Mouse (Mus musculus) spleen, adult 18-20 months (tissue): ENCODE measurements around the gene Slc35g3.

Experiments
- DNase-seq, 2 experiments: peaks; one replicate each; pipeline ENCODE4 v3.0.0; 2022; ENCODE audit warnings: mixed read lengths in 2 of 2

Slc35g3 gene

GRCm38 (mm10) chr11:69784793-69785272 is 23.1 kb upstream of the Slc35g3 start:
- no peak for DNase-seq

- no peak for DNase-seq
These were observed 20.1 kb upstream of the Slc35g3 start for GRCm38 (mm10) chr11:69781828-69782227.

- DNase-seq: no peak
These were observed 17.2 kb upstream of the Slc35g3 start for GRCm38 (mm10) chr11:69778985-69779384.

- DNase-seq: no peak
These were observed 16.7 kb upstream of the Slc35g3 start for GRCm38 (mm10) chr11:69778258-69778982.

- DNase-seq: no peak
These were observed 15.9 kb upstream of the Slc35g3 start for GRCm38 (mm10) chr11:69777504-69778257.

- DNase-seq: no peak
These were observed 14.7 kb upstream of the Slc35g3 start for GRCm38 (mm10) chr11:69776488-69776887.

GRCm38 (mm10) chr11:69775716-69776115 is 13.9 kb upstream of the Slc35g3 start:
- no peak for DNase-seq

GRCm38 (mm10) chr11:69774961-69775360 is 13.2 kb upstream of the Slc35g3 start:
- DNase-seq: no peak

GRCm38 (mm10) chr11:69767625-69767909 is 5.8 kb upstream of the Slc35g3 start:
- DNase-seq: no peak

- DNase-seq: no peak
These were observed 5.3 kb upstream of the Slc35g3 start for GRCm38 (mm10) chr11:69766872-69767624.

GRCm38 (mm10) chr11:69766126-69766609 is 4.4 kb upstream of the Slc35g3 start:
- DNase-seq: peak; percentile 68 to 75

GRCm38 (mm10) chr11:69765221-69766125 is 3.7 kb upstream of the Slc35g3 start, which contains the start of gene Zbtb4:
TSS of gene Zbtb4 (plus strand) at chr11:69765912.
- DNase-seq: peak; percentile 46 to 49

- no peak for DNase-seq
These were observed 1.8 kb upstream of the Slc35g3 start for GRCm38 (mm10) chr11:69763551-69763950.

- no peak for DNase-seq
These were observed 917 bp downstream of the Slc35g3 start for GRCm38 (mm10) chr11:69760901-69761200.

- DNase-seq: no peak
These were observed 1.4 kb downstream of the Slc35g3 start for GRCm38 (mm10) chr11:69760160-69760900.

- DNase-seq: peak; percentile 74 to 79
These were observed 2.6 kb downstream of the Slc35g3 start for GRCm38 (mm10) chr11:69758971-69759721.

- DNase-seq: peak; percentile 95
These were observed 3.2 kb downstream of the Slc35g3 start, which contains the start of gene Polr2a for GRCm38 (mm10) chr11:69758478-69758970. TSS of gene Polr2a (minus strand) at chr11:69758637.

GRCm38 (mm10) chr11:69758090-69758456 is 3.7 kb downstream of the Slc35g3 start:
- DNase-seq: peak; percentile 92 to 97

- no peak for DNase-seq
These were observed 4.3 kb downstream of the Slc35g3 start for GRCm38 (mm10) chr11:69757303-69758089.

- no peak for DNase-seq
These were observed 7.1 kb downstream of the Slc35g3 start for GRCm38 (mm10) chr11:69754701-69755100.
